Mouse (Mus musculus) hindbrain, embryonic 12.5 days (tissue): Measurements from ENCODE around the gene Sirt3. TPM values are rescaled to one million over a fixed set of nuclear protein-coding genes. Genes with fewer than 3 reads are reported as not detected.

Experiments used
- ATAC-seq: fragments of 200-750 bp; cut with Nextera tagmentation; 2 replicates; pipeline ENCODE4 v1.8.0; 2017; ENCODE audit warnings: moderate TSS enrichment; ENCODE audit not compliant: low FRiP score
- H3K27ac ChIP-seq: fragments of 300-500 bp; sonication (generic); 2 replicates; pipeline ENCODE4 v1.5.1; 2016; ENCODE audit warnings: mild to moderate bottlenecking
- H3K27me3 ChIP-seq: fragments of 300-500 bp; sonication (generic); 2 replicates; pipeline ENCODE4 v1.6.1; 2016; ENCODE audit warnings: mild to moderate bottlenecking
- H3K36me3 ChIP-seq: fragments of 300-500 bp; sonication (generic); 2 replicates; pipeline ENCODE4 v1.6.1; 2016; ENCODE audit warnings: mild to moderate bottlenecking
- H3K4me1 ChIP-seq: fragments of 300-500 bp; sonication (generic); 2 replicates; pipeline ENCODE4 v1.6.1; 2016
- H3K4me2 ChIP-seq: fragments of 300-500 bp; sonication (generic); replicated peaks from 2 replicates; pipeline ENCODE4 v1.6.1; 2016; ENCODE audit warnings: mild to moderate bottlenecking
- H3K4me3 ChIP-seq: fragments of 300-500 bp; sonication (generic); 2 replicates; pipeline ENCODE4 v1.5.1; 2016; ENCODE audit warnings: mild to moderate bottlenecking
- H3K9ac ChIP-seq: fragments of 300-500 bp; sonication (generic); 2 replicates; pipeline ENCODE4 v1.6.1; 2016; ENCODE audit warnings: mild to moderate bottlenecking, moderate library complexity
- H3K9me3 ChIP-seq: fragments of 300-500 bp; sonication (generic); replicated peaks from 2 replicates; pipeline ENCODE4 v1.6.1; 2016; ENCODE audit warnings: mild to moderate bottlenecking
- WGBS: fragments of 180-500 bp; shearing (Covaris S2); methylation state at CpG from one replicate; pipeline ENCODE4 v1.1.7; 2016; 5-methylcytosine and 5-hydroxymethylcytosine counted together
- polyA plus RNA-seq: library from polyadenylated mRNA; unstranded; fragments of >200 nt; fragmentation: Nextera tagmentation; extraction: Ambion mirVana; gene quantifications from 2 replicates; pipeline ENCODE4 v1.2.1, GENCODE M21; 2016

Sirt3 gene
- polyA plus RNA-seq, 1 experiment from 2014 or later, result 27.1 TPM

DNA sequence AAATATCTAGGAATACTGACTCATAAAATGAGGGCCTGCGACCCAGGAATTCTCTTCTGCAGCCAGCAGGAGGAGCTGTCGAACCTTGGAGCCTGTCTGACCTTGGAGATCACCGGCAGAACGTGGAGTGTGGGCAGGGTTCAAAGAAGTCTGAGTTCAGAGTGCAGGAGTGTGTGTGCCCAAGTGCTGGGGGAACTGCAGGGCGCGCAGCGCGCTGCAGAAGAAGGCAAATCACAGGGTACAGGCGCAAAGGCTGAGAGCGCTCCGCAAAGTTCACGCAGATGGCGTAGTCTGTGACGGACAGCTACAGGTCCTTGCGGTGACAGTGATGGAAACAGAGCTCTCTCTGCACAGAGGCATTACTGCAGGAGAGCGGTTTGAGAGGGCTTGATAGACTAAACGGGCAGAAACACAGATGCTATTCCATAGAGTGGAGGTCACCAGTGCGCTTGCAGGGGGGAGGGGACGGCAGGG, 26.6 kb upstream of the Sirt3 start:
- Histone ChIP-seq H3K4me3 (peak overlapping the region; percentile 35), H3K4me2 (peak overlapping the region; percentile 76), H3K9ac (peak overlapping the region; percentile 39; the same call in 1 of the 2 replicates), H3K27me3 (no peaks in the 10 kb centered on the region), H3K4me1 (peaks cover 4% of the 10 kb centered on the region; the same call in 1 of the 2 replicates), H3K27ac (no peak overlapping the region), H3K36me3 (no peaks in the 10 kb centered on the region), H3K9me3 (no peaks in the 10 kb centered on the region)
- WGBS, result 1% methylated on average over 19 of the region's 19 CpGs
- peak; percentile 56 for ATAC-seq

DNA sequence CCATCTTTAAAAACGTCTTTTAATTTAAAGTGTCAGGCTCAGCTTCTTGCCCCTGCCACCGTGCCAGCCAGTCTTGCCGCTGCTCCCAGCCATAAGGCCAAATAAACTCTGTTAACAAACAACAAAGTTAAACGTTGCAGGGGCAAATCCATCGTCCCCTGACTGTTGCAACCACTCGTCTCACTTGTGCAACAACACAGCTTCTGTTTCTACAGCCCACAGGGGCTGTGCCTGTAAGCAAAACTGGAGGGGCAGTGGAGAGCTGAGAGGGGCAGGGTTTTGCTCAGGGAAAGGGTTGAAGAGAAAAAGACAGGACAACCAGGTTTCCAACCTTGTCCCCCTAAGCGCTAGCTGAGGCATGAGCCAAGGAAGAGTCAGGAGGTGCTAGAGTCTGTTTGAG, 26.1 kb upstream of the Sirt3 start:
- ATAC-seq, result no peak
- Histone ChIP-seq H3K36me3 (no peaks in the 10 kb centered on the region), H3K4me2 (no peak overlapping the region), H3K9me3 (no peaks in the 10 kb centered on the region), H3K4me3 (no peak overlapping the region), H3K27ac (no peak overlapping the region), H3K27me3 (no peaks in the 10 kb centered on the region), H3K9ac (no peak overlapping the region), H3K4me1 (peaks cover 4% of the 10 kb centered on the region; the same call in 1 of the 2 replicates)
- 49% methylated on average over 7 of the region's 7 CpGs for WGBS

DNA sequence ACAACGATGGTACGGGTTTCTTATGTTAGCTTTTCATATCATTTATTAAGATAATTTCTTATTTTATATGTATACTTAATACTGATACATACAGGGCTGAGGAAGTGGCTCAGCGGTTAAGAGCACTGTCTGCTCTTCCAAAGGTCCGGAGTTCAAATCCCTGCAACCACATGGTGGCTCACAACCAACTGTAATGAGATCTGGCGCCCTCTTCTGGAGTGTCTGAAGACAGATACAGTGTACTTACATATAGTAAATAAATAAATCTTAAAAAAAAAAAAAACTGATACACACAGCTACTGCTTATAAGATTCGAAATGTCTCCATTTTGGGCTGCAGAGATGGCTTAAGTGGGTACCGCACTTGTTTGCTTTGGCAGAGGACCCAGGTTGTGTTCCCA, 25.6 kb upstream of the Sirt3 start:
- 85% methylated on average over 7 of the region's 7 CpGs for WGBS
- Histone ChIP-seq H3K4me2 (no peak overlapping the region), H3K27me3 (no peaks in the 10 kb centered on the region), H3K9me3 (no peaks in the 10 kb centered on the region), H3K4me1 (peaks cover 7% of the 10 kb centered on the region; the same call in 1 of the 2 replicates), H3K27ac (no peak overlapping the region), H3K4me3 (no peak overlapping the region), H3K9ac (no peak overlapping the region), H3K36me3 (no peaks in the 10 kb centered on the region)
- ATAC-seq, result no peak

DNA sequence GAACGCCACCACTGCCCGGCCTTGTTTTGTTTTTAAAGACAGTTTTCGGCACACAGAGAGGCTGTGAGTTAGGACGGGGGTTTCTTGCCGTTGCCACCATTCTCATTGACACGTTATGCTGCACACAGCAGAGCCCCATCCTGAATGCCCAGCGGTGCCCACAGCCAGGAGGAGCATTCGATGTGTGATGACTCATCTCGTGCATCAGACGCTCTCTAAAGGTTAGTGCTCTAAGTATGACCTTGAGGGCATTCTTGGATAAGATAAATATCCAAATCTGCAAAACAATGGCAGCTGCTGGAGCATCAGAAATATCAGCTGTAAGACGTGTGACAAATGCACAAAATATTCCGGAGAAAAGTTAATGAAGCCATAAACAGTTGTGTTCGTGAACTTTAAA, 25.0 kb upstream of the Sirt3 start:
- no peak overlapping the region for H3K27ac ChIP-seq
- H3K36me3 ChIP-seq, result no peaks in the 10 kb centered on the region
- H3K9me3 ChIP-seq, result no peaks in the 10 kb centered on the region
- 86% methylated on average over 13 of the region's 13 CpGs for WGBS
- H3K4me1 ChIP-seq, result peaks cover 7% of the 10 kb centered on the region; the same call in 1 of the 2 replicates
- no peak overlapping the region for H3K9ac ChIP-seq
- no peak overlapping the region for H3K4me3 ChIP-seq
- H3K27me3 ChIP-seq, result no peaks in the 10 kb centered on the region
- H3K4me2 ChIP-seq, result no peak overlapping the region
- no peak for ATAC-seq

DNA sequence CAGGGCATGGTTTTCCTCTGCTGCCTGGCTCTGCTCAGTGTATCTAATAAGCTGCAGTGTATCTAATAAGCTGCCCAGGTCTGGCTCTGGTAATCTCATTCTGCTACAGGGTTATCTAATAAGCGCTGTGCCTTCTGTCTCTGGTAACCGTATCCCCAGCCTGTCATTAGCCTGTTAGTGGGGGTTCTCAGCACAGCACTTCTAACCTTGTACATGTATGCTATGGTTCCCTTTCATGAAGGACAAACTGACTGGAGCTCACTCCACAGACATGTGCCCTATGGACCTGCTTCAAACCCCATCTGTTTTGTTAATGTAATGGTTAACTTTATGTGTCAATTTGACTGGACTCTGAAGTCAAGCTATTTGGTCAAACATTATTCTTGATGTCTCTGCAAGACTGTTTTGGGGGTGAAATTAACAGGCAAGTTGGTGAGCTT, 23.6 kb upstream of the Sirt3 start:
- no peak for ATAC-seq
- H3K27ac ChIP-seq, result no peak overlapping the region
- H3K4me3 ChIP-seq, result no peak overlapping the region
- 85% methylated on average over 2 of the region's 2 CpGs for WGBS
- H3K27me3 ChIP-seq, result no peaks in the 10 kb centered on the region
- H3K4me2 ChIP-seq, result no peak overlapping the region
- no peaks in the 10 kb centered on the region for H3K36me3 ChIP-seq
- no peak overlapping the region for H3K9ac ChIP-seq
- peaks cover 7% of the 10 kb centered on the region; the same call in 1 of the 2 replicates for H3K4me1 ChIP-seq
- no peaks in the 10 kb centered on the region for H3K9me3 ChIP-seq

DNA sequence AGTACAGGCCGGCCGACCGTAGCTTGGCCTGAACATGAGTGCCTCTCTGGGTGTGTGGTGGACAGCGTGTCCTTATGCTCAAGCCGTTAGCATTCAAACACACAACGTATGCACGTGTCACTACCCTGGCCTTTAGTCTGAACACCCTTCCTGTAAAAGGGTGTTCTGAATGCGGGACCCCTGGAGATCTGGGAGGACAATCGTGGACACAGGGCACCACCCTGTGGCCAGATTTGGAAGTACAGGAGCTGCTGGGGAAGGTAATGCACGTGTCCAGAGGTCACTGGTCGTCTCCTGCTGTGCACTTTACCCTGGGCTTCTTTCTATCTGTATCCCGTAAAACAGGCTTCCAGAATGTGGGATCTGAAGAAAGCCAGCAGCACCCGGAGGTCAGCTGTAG, 21.1 kb upstream of the Sirt3 start:
- 0 out of 2 replicates have a peak, but pooled peaks cover 4% of the 10 kb centered on the region for H3K4me1 ChIP-seq
- H3K27me3 ChIP-seq, result no peaks in the 10 kb centered on the region
- no peaks in the 10 kb centered on the region for H3K9me3 ChIP-seq
- no peak overlapping the region for H3K4me3 ChIP-seq
- H3K27ac ChIP-seq, result no peak overlapping the region
- WGBS, result 23% methylated on average over 13 of the region's 13 CpGs
- no peak overlapping the region; the same call in 1 of the 2 replicates for H3K9ac ChIP-seq
- no peak overlapping the region for H3K4me2 ChIP-seq
- peaks cover 16% of the 10 kb centered on the region for H3K36me3 ChIP-seq
- no peak; the same call in 1 of the 2 replicates for ATAC-seq

DNA sequence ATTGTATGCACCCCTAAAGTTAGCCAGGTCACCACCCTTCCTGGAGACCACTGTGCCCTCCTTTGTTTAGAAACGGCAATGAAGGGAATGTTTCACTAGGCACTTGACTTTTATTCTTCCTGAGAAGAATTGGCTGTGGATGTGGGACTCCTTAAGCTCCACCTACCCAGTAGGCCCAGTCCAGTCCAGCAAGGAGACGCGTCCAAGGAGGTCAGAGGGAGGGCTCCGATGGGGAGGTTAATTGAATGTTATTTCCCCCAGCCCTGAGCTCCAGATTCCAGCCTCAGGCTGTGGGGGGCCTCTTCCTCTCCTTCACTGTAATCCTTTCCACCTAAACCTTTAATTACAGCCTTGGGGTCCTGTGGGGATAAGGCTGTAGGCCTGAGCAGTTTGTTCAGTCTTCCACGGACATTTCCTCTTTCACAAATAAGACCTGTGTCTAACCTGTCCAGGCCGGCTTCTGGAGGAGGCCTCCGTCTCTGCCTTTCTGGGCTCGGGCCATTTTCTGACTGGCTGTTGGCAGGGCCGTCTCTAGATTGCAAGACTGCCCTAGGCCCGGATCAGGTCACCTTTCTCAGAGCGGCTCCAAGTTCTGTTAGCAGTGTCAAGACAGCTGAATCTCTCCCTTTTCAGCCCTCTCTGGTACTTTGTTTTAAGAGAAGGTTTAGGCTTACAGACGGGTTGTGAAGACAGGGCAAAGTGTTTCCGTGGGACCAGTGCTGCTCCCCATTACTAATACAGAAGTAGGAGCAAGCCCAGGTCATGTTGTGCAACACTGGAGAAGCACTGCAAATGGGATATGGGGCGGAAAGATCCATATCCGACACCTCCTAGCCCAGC, 20.1 kb upstream of the Sirt3 start:
- Histone ChIP-seq H3K27ac (no peak overlapping the region), H3K9me3 (no peaks in the 10 kb centered on the region), H3K36me3 (peaks cover 26% of the 10 kb centered on the region), H3K4me3 (no peak overlapping the region), H3K27me3 (no peaks in the 10 kb centered on the region), H3K9ac (no peak overlapping the region), H3K4me2 (no peak overlapping the region), H3K4me1 (0 out of 2 replicates have a peak, but pooled peaks cover 4% of the 10 kb centered on the region)
- WGBS, result 80% methylated on average over 15 of the region's 15 CpGs
- no peak for ATAC-seq

DNA sequence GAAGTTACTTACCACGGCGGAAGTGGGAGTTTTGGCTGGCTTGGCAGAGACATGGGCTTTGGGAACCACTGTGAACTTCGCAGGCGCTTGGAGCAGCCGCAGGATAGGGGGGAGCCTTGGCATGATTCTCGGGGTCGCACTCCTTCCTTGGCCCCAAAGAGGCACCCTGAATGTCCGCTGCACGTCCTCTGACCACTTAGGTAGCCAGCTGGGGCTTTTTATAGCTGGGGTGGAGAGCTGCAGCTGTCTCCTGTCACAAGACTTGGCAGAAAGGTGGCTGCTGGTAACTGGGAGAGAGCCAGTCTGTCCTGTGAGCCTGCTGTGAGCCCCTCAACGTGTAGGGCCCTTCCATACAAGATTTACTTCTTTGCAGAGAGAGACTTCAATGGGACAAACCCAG, 18.1 kb upstream of the Sirt3 start, which contains the start of gene Cox8b:
Gene Cox8b (minus strand): TSS at position 227 of the 400 bp plus-strand sequence.
- H3K27me3 ChIP-seq, result no peaks in the 10 kb centered on the region
- no peaks in the 10 kb centered on the region for H3K9me3 ChIP-seq
- H3K4me2 ChIP-seq, result no peak within 1 kb of the TSS
- 79% methylated on average over 10 of the region's 10 CpGs for WGBS
- H3K9ac ChIP-seq, result no peak within 1 kb of the TSS
- 0 out of 2 replicates have a peak, but pooled peaks cover 4% of the 10 kb centered on the region for H3K4me1 ChIP-seq
- peaks cover 40% of the 10 kb centered on the region for H3K36me3 ChIP-seq
- H3K27ac ChIP-seq, result no peak within 1 kb of the TSS
- ATAC-seq, result no peak
- no peak within 1 kb of the TSS for H3K4me3 ChIP-seq

DNA sequence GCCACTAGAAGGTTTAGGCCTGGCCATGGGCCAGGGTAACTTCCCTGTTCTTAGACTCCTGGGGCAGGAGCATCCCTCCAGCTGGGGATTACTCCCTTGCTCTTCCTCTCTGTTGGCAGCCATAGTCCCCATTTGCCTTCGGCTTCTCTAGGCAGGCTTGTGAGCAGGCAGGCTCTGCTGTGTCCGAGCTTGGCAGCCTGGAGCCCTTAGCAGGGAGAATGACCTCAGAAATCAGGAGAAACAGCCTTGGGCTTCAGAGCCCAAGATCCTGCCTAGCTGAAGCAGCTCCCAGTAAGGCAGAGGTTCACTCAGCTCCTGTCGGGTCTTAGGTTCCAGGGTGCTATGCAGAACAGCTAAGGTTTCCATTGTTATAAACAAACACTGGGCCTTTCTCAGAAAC, 17.0 kb upstream of the Sirt3 start:
- no peaks in the 10 kb centered on the region for H3K27me3 ChIP-seq
- H3K4me1 ChIP-seq, result 0 out of 2 replicates have a peak, but pooled peaks cover 4% of the 10 kb centered on the region
- H3K4me3 ChIP-seq, result no peak overlapping the region
- no peak overlapping the region for H3K27ac ChIP-seq
- 82% methylated on average over 3 of the region's 3 CpGs for WGBS
- no peak overlapping the region for H3K4me2 ChIP-seq
- H3K9me3 ChIP-seq, result no peaks in the 10 kb centered on the region
- no peak overlapping the region for H3K9ac ChIP-seq
- ATAC-seq, result no peak
- peaks cover 48% of the 10 kb centered on the region for H3K36me3 ChIP-seq

DNA sequence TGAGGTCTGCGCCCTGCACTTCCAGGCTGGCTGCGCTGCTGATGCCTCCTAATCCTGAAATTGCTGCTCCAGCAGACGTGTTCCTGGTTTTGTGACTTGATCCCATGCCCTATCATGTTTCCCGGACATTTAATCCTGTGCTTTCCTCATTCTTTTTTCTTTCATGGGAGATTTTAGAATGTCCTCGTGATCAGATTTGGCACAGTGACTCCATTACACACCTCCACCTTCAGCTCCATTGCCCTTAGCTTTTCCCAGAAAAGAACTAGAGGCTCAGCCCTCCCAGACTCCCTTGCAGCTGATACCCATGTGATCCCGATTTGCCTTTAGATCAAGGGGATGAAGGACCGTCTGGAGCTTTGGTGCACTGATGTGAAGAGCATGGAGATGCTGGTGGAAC, 15.8 kb upstream of the Sirt3 start:
- no peak for ATAC-seq
- H3K36me3 ChIP-seq, result peaks cover 58% of the 10 kb centered on the region
- H3K27me3 ChIP-seq, result no peaks in the 10 kb centered on the region
- H3K4me2 ChIP-seq, result no peak overlapping the region
- no peak overlapping the region for H3K4me3 ChIP-seq
- WGBS, result 91% methylated on average over 7 of the region's 7 CpGs
- H3K9ac ChIP-seq, result no peak overlapping the region
- no peak overlapping the region for H3K27ac ChIP-seq
- no peaks in the 10 kb centered on the region for H3K4me1 ChIP-seq
- H3K9me3 ChIP-seq, result no peaks in the 10 kb centered on the region

DNA sequence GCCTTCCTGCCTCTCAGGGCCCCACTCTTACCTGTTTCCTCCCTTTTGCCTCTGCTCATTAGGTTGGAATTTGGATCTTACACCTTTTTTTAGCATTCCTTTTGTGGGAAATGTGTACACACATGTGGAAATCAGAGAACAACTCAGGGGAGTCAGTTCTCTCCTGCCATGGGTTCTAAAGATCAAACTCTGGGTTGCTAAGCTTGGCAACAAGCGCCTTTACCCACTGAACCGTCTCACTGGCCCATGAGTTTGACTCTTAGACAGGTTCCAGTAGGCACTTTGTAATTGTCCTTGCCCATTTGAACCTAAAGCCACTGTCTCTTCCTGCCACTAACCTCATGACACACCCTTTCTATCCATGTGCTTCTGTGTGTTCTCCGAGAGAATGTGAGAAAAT, 12.5 kb upstream of the Sirt3 start:
- 95% methylated on average over 3 of the region's 3 CpGs for WGBS
- Histone ChIP-seq H3K27me3 (no peaks in the 10 kb centered on the region), H3K4me1 (no peaks in the 10 kb centered on the region), H3K9ac (no peak overlapping the region), H3K9me3 (no peaks in the 10 kb centered on the region), H3K36me3 (peaks cover 75% of the 10 kb centered on the region), H3K4me3 (no peak overlapping the region), H3K4me2 (no peak overlapping the region), H3K27ac (no peak overlapping the region)
- no peak for ATAC-seq

DNA sequence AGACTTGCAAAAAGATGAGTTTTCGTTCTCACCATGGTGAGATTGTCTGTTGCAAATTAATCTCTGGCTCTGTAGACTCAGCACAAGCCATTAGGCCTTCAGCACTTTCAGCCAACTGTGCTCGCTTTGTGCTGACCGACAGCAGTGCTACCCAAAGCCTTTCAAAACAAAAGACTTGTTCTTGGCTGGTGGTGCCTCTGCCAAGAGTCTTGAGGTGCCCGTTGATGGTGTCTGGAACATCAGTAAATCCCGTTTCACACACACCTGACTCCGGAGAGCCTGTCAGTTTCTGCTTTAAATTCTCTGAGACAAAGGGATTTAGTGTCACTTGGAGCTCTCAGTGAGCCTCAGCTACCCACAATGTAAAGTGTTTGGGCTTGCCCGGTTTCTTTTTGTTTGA, 11.9 kb upstream of the Sirt3 start:
- WGBS, result 94% methylated on average over 7 of the region's 7 CpGs
- Histone ChIP-seq H3K4me1 (no peaks in the 10 kb centered on the region), H3K4me3 (no peak overlapping the region), H3K27me3 (no peaks in the 10 kb centered on the region), H3K9me3 (no peaks in the 10 kb centered on the region), H3K4me2 (no peak overlapping the region), H3K36me3 (peaks cover 76% of the 10 kb centered on the region), H3K9ac (no peak overlapping the region), H3K27ac (no peak overlapping the region)
- ATAC-seq, result no peak
